Mouse (Mus musculus) lung, embryonic 15.5 days (tissue): Measurements from ENCODE around the gene Klhl32. TPM values are rescaled to one million over a fixed set of nuclear protein-coding genes. Genes with fewer than 3 reads are reported as not detected.

Source experiments
- ATAC-seq: fragments of 200-750 bp; cut with Nextera tagmentation; 2 replicates; pipeline ENCODE4 v1.8.0; 2017; ENCODE audit warnings: moderate number of reproducible peaks, borderline replicate concordance; ENCODE audit not compliant: low FRiP score, low TSS enrichment; ENCODE audit errors: extremely low read depth
- H3K27ac ChIP-seq: fragments of 300-500 bp; sonication (generic); 2 replicates; pipeline ENCODE4 v1.5.1; 2015; ENCODE audit warnings: moderate library complexity, mild to moderate bottlenecking, inconsistent platforms
- H3K27me3 ChIP-seq: fragments of 300-500 bp; sonication (generic); 2 replicates; pipeline ENCODE4 v1.6.1; 2015; ENCODE audit warnings: inconsistent platforms
- H3K36me3 ChIP-seq: fragments of 300-500 bp; sonication (generic); 2 replicates; pipeline ENCODE4 v1.6.1; 2015; ENCODE audit warnings: inconsistent platforms
- H3K4me1 ChIP-seq: fragments of 300-500 bp; sonication (generic); 2 replicates; pipeline ENCODE4 v1.6.1; 2015; ENCODE audit warnings: inconsistent platforms
- H3K4me2 ChIP-seq: fragments of 300-500 bp; sonication (generic); 2 replicates; pipeline ENCODE4 v1.6.1; 2015; ENCODE audit warnings: inconsistent platforms, mild to moderate bottlenecking, moderate library complexity
- H3K4me3 ChIP-seq: fragments of 300-500 bp; sonication (generic); 2 replicates; pipeline ENCODE4 v1.5.1; 2015; ENCODE audit warnings: mild to moderate bottlenecking, inconsistent platforms
- H3K9ac ChIP-seq: fragments of 300-500 bp; sonication (generic); 2 replicates; pipeline ENCODE4 v1.6.1; 2015; ENCODE audit warnings: inconsistent platforms
- H3K9me3 ChIP-seq: fragments of 300-500 bp; sonication (generic); 2 replicates; pipeline ENCODE4 v1.6.1; 2016; ENCODE audit warnings: inconsistent platforms
- WGBS: fragments of 180-500 bp; shearing (Covaris S2); methylation state at CpG from one replicate; pipeline ENCODE4 v1.1.7; 2015; 5-methylcytosine and 5-hydroxymethylcytosine counted together
- polyA plus RNA-seq: library from polyadenylated mRNA; unstranded; fragments of >200 nt; fragmentation: Nextera tagmentation; extraction: Ambion mirVana; gene quantifications from 2 replicates; pipeline ENCODE4 v1.2.1, GENCODE M21; 2015

Klhl32 gene
- polyA plus RNA-seq, 1 experiment from 2014 or later: 1.8 TPM

GRCm38 (mm10) chr4:24845546-24845945, 5.4 kb downstream of the Klhl32 start:
- H3K4me2 ChIP-seq: no peak overlapping the region
- no peaks in the 10 kb centered on the region for H3K9me3 ChIP-seq
- no peak overlapping the region for H3K9ac ChIP-seq
- H3K4me3 ChIP-seq: no peak overlapping the region
- H3K36me3 ChIP-seq: no peaks in the 10 kb centered on the region
- 90% methylated on average over 5 of the region's 5 CpGs for WGBS
- H3K27me3 ChIP-seq: no peaks in the 10 kb centered on the region
- no peak overlapping the region for H3K27ac ChIP-seq
- H3K4me1 ChIP-seq: no peaks in the 10 kb centered on the region
- no peak for ATAC-seq

- WGBS: 81% methylated on average over 6 of the region's 6 CpGs
- no peaks in the 10 kb centered on the region for H3K27me3 ChIP-seq
- H3K9ac ChIP-seq: no peak overlapping the region
- H3K27ac ChIP-seq: no peak overlapping the region
- no peak for ATAC-seq
- no peaks in the 10 kb centered on the region for H3K36me3 ChIP-seq
- H3K9me3 ChIP-seq: no peaks in the 10 kb centered on the region
- H3K4me1 ChIP-seq: no peaks in the 10 kb centered on the region
- H3K4me2 ChIP-seq: no peak overlapping the region
- no peak overlapping the region for H3K4me3 ChIP-seq
Observed at GRCm38 (mm10) chr4:24838567-24838966, 12.4 kb downstream of the Klhl32 start.

GRCm38 (mm10) chr4:24835555-24835954, 15.4 kb downstream of the Klhl32 start:
- Histone ChIP-seq H3K4me3 (no peak overlapping the region), H3K9ac (no peak overlapping the region), H3K4me1 (no peaks in the 10 kb centered on the region), H3K4me2 (no peak overlapping the region), H3K36me3 (no peaks in the 10 kb centered on the region), H3K9me3 (no peaks in the 10 kb centered on the region), H3K27ac (no peak overlapping the region), H3K27me3 (no peaks in the 10 kb centered on the region)
- 47% methylated on average over 7 of the region's 7 CpGs for WGBS
- no peak for ATAC-seq

- no peak for ATAC-seq
- 88% methylated on average over 1 of the region's 1 CpGs for WGBS
- H3K9ac ChIP-seq: no peak overlapping the region
- H3K27me3 ChIP-seq: no peaks in the 10 kb centered on the region
- H3K36me3 ChIP-seq: no peaks in the 10 kb centered on the region
- no peaks in the 10 kb centered on the region for H3K9me3 ChIP-seq
- H3K4me3 ChIP-seq: no peak overlapping the region
- H3K4me2 ChIP-seq: no peak overlapping the region
- H3K27ac ChIP-seq: no peak overlapping the region
- H3K4me1 ChIP-seq: no peaks in the 10 kb centered on the region
Observed at GRCm38 (mm10) chr4:24808316-24808715, 42.6 kb downstream of the Klhl32 start.

GRCm38 (mm10) chr4:24801881-24802280, 49.0 kb downstream of the Klhl32 start:
- ATAC-seq: no peak
- WGBS: 32% methylated on average over 1 of the region's 1 CpGs
- no peaks in the 10 kb centered on the region for H3K4me1 ChIP-seq
- H3K9me3 ChIP-seq: no peaks in the 10 kb centered on the region
- H3K4me2 ChIP-seq: no peak overlapping the region
- no peaks in the 10 kb centered on the region for H3K36me3 ChIP-seq
- H3K9ac ChIP-seq: no peak overlapping the region
- H3K27ac ChIP-seq: no peak overlapping the region
- no peaks in the 10 kb centered on the region for H3K27me3 ChIP-seq
- H3K4me3 ChIP-seq: no peak overlapping the region

- Histone ChIP-seq H3K9ac (no peak overlapping the region), H3K27ac (no peak overlapping the region), H3K4me2 (no peak overlapping the region), H3K4me3 (no peak overlapping the region), H3K9me3 (no peaks in the 10 kb centered on the region), H3K27me3 (no peaks in the 10 kb centered on the region), H3K36me3 (no peaks in the 10 kb centered on the region), H3K4me1 (no peaks in the 10 kb centered on the region)
- 52% methylated on average over 2 of the region's 2 CpGs for WGBS
- ATAC-seq: no peak
Observed at GRCm38 (mm10) chr4:24801343-24801742, 49.6 kb downstream of the Klhl32 start.

- Histone ChIP-seq H3K36me3 (no peaks in the 10 kb centered on the region), H3K9me3 (no peaks in the 10 kb centered on the region), H3K4me3 (no peak overlapping the region), H3K4me2 (no peak overlapping the region), H3K4me1 (no peaks in the 10 kb centered on the region), H3K27me3 (no peaks in the 10 kb centered on the region), H3K27ac (no peak overlapping the region), H3K9ac (no peak overlapping the region)
- 82% methylated on average over 9 of the region's 9 CpGs for WGBS
- ATAC-seq: no peak
Observed at GRCm38 (mm10) chr4:24800345-24800936, 50.5 kb downstream of the Klhl32 start.

GRCm38 (mm10) chr4:24799037-24799436, 51.9 kb downstream of the Klhl32 start:
- Histone ChIP-seq H3K27ac (no peak overlapping the region), H3K4me3 (no peak overlapping the region), H3K9ac (no peak overlapping the region), H3K27me3 (no peaks in the 10 kb centered on the region), H3K9me3 (no peaks in the 10 kb centered on the region), H3K4me1 (no peaks in the 10 kb centered on the region), H3K36me3 (no peaks in the 10 kb centered on the region), H3K4me2 (no peak overlapping the region)
- no peak for ATAC-seq
- 82% methylated on average over 6 of the region's 6 CpGs for WGBS

- 64% methylated on average over 3 of the region's 3 CpGs for WGBS
- Histone ChIP-seq H3K4me3 (no peak overlapping the region), H3K27me3 (no peaks in the 10 kb centered on the region), H3K9ac (no peak overlapping the region), H3K27ac (no peak overlapping the region), H3K4me2 (no peak overlapping the region), H3K9me3 (no peaks in the 10 kb centered on the region), H3K36me3 (no peaks in the 10 kb centered on the region), H3K4me1 (no peaks in the 10 kb centered on the region)
- ATAC-seq: no peak
Observed at GRCm38 (mm10) chr4:24797868-24798267, 53.1 kb downstream of the Klhl32 start.

GRCm38 (mm10) chr4:24797280-24797679, 53.6 kb downstream of the Klhl32 start:
- H3K9me3 ChIP-seq: no peaks in the 10 kb centered on the region

GRCm38 (mm10) chr4:24796229-24796628, 54.7 kb downstream of the Klhl32 start:
- no peak overlapping the region for H3K9ac ChIP-seq
- no peaks in the 10 kb centered on the region for H3K36me3 ChIP-seq
- no peaks in the 10 kb centered on the region for H3K4me1 ChIP-seq
- no peaks in the 10 kb centered on the region for H3K9me3 ChIP-seq
- H3K4me2 ChIP-seq: no peak overlapping the region
- no peak overlapping the region for H3K4me3 ChIP-seq
- 55% methylated on average over 1 of the region's 1 CpGs for WGBS
- no peak overlapping the region for H3K27ac ChIP-seq
- no peaks in the 10 kb centered on the region for H3K27me3 ChIP-seq
- ATAC-seq: no peak

More at GRCm38 (mm10) chr4:24797280-24797679, 53.6 kb downstream of the Klhl32 start:
- Histone ChIP-seq H3K4me3 (no peak overlapping the region), H3K9ac (no peak overlapping the region), H3K4me2 (no peak overlapping the region), H3K27me3 (no peaks in the 10 kb centered on the region), H3K36me3 (no peaks in the 10 kb centered on the region), H3K4me1 (no peaks in the 10 kb centered on the region), H3K27ac (no peak overlapping the region)
- WGBS: 80% methylated on average over 5 of the region's 5 CpGs
- no peak for ATAC-seq

- H3K27me3 ChIP-seq: no peaks in the 10 kb centered on the region
- H3K9me3 ChIP-seq: no peaks in the 10 kb centered on the region
- ATAC-seq: no peak
- no peaks in the 10 kb centered on the region for H3K36me3 ChIP-seq
- H3K4me3 ChIP-seq: no peak overlapping the region
- H3K4me1 ChIP-seq: no peaks in the 10 kb centered on the region
- WGBS: 68% methylated on average over 2 of the region's 2 CpGs
- no peak overlapping the region for H3K27ac ChIP-seq
- H3K4me2 ChIP-seq: no peak overlapping the region
- H3K9ac ChIP-seq: no peak overlapping the region
Observed at GRCm38 (mm10) chr4:24795180-24795579, 55.7 kb downstream of the Klhl32 start.
